In genomic region chr1:165663277-165663676, GRCm38 (mm10) we compare ENCODE assay signal across 8 mouse cellular contexts. TPM values are rescaled to one million over a fixed set of nuclear protein-coding genes. Genes with fewer than 3 reads are reported as not detected.
DNase-seq lines count a peak whose midpoint lies in the region; ATAC-seq and TF ChIP-seq lines count a peak whose summit lies in the region.

No protein-coding gene starts in this region.

- no peaks in the 10 kb centered on the region for H3K9me3 ChIP-seq in kidney, embryonic 14.5 days (ENCODE audit: control insufficient read depth, low read length)
- H3K9me3 ChIP-seq in embryonic facial prominence, embryonic 12.5 days = no peaks in the 10 kb centered on the region
- H3K9me3 ChIP-seq in midbrain, embryonic 14.5 days (ENCODE audit: control insufficient read depth, low read length) = no peaks in the 10 kb centered on the region

- H3K27ac ChIP-seq in cerebellum, adult 2 months (ENCODE audit: insufficient read depth, low read length) = peak overlapping the region; percentile 65; the same call in 1 of the 2 replicates
- H3K27ac ChIP-seq in kidney, embryonic 14.5 days (ENCODE audit: low read depth, low read length) = peak overlapping the region; percentile 12; the same call in 1 of the 2 replicates
- peak overlapping the region; percentile 46; the same call in 1 of the 2 replicates for H3K27ac ChIP-seq in embryonic facial prominence, embryonic 12.5 days
- 0 out of 2 replicates have a peak overlapping the region, but pooled peaks have one; percentile 37 for H3K27ac ChIP-seq in midbrain, embryonic 14.5 days (replicated peaks; ENCODE audit: low read depth, low read length)

- H3K4me2 ChIP-seq in kidney, embryonic 14.5 days (replicated peaks; ENCODE audit: low read depth, low read length) = no peak overlapping the region
- H3K4me2 ChIP-seq in embryonic facial prominence, embryonic 12.5 days (replicated peaks) = no peak overlapping the region
- H3K4me2 ChIP-seq in midbrain, embryonic 14.5 days (ENCODE audit: low read length) = no peak overlapping the region

- no peak for TF ChIP-seq CTCF in cerebellum, adult 2 months (IDR thresholded peaks at IDR 0.05; ENCODE audit: borderline replicate concordance, insufficient read depth, low read depth, low read length)

- DNase-seq in cerebellum, adult 2 months = peak; percentile 18 to 37
- no peak for DNase-seq in kidney, adult 9 months
- DNase-seq in midbrain, embryonic 14.5 days = no peak
- DNase-seq in thymus, postnatal 10 days (ENCODE audit: low spot score in 2 of 2) = no peak
- DNase-seq in lung, postnatal 36 days = no peak

- WGBS in cerebellum, adult 2 months = 79% methylated on average over 16 of the region's 16 CpGs
- 76% methylated on average over 16 of the region's 16 CpGs for WGBS in kidney, embryonic 14.5 days
- 74% methylated on average over 16 of the region's 16 CpGs for WGBS in embryonic facial prominence, embryonic 12.5 days
- 67% methylated on average over 16 of the region's 16 CpGs for WGBS in midbrain, embryonic 14.5 days

- no peak for TF ChIP-seq POLR2A in cerebellum, adult 2 months (IDR thresholded peaks at IDR 0.05; ENCODE audit: borderline replicate concordance, insufficient read depth, low read length)

- H3K36me3 ChIP-seq in kidney, embryonic 14.5 days (ENCODE audit: control insufficient read depth, insufficient read depth, low read length) = peaks cover 16% of the 10 kb centered on the region
- H3K36me3 ChIP-seq in embryonic facial prominence, embryonic 12.5 days = no peaks in the 10 kb centered on the region
- H3K36me3 ChIP-seq in midbrain, embryonic 14.5 days (ENCODE audit: control insufficient read depth, insufficient read depth, low read length) = no peaks in the 10 kb centered on the region

- no peak overlapping the region for H3K4me3 ChIP-seq in cerebellum, adult 2 months (replicated peaks; ENCODE audit: insufficient read depth, low read depth, low read length)
- H3K4me3 ChIP-seq in kidney, embryonic 14.5 days (ENCODE audit: low read length) = no peak overlapping the region
- H3K4me3 ChIP-seq in embryonic facial prominence, embryonic 12.5 days = no peak overlapping the region
- H3K4me3 ChIP-seq in midbrain, embryonic 14.5 days (replicated peaks; ENCODE audit: low read depth, low read length) = no peak overlapping the region

- H3K4me1 ChIP-seq in cerebellum, adult 2 months (ENCODE audit: control insufficient read depth, insufficient read depth, low read length) = peaks cover 14% of the 10 kb centered on the region
- peaks cover 15% of the 10 kb centered on the region for H3K4me1 ChIP-seq in kidney, embryonic 14.5 days (ENCODE audit: control insufficient read depth, insufficient read depth, low read length)
- no peaks in the 10 kb centered on the region; the same call in none of the 2 replicates for H3K4me1 ChIP-seq in embryonic facial prominence, embryonic 12.5 days
- H3K4me1 ChIP-seq in midbrain, embryonic 14.5 days (ENCODE audit: control insufficient read depth, insufficient read depth, low read length) = 0 out of 2 replicates have a peak, but pooled peaks cover 7% of the 10 kb centered on the region

- no peak for ATAC-seq in cerebellum, adult (ENCODE audit: insufficient number of reproducible peaks, low FRiP score, low TSS enrichment)
- ATAC-seq in kidney, embryonic 14.5 days (ENCODE audit: low FRiP score, low TSS enrichment) = no peak
- ATAC-seq in embryonic facial prominence, embryonic 12.5 days (ENCODE audit: insufficient number of reproducible peaks, insufficient read depth, low FRiP score, low TSS enrichment) = no peak
- ATAC-seq in midbrain, embryonic 14.5 days (ENCODE audit: low FRiP score, low TSS enrichment) = no peak

- H3K27me3 ChIP-seq in cerebellum, adult 2 months (ENCODE audit: control insufficient read depth, insufficient read depth, low read length) = no peaks in the 10 kb centered on the region
- H3K27me3 ChIP-seq in kidney, embryonic 14.5 days (ENCODE audit: control insufficient read depth, insufficient read depth, low read length) = no peaks in the 10 kb centered on the region
- H3K27me3 ChIP-seq in embryonic facial prominence, embryonic 12.5 days = no peaks in the 10 kb centered on the region
- no peaks in the 10 kb centered on the region for H3K27me3 ChIP-seq in midbrain, embryonic 14.5 days (ENCODE audit: control insufficient read depth, insufficient read depth, low read length)

- 0 out of 2 replicates have a peak overlapping the region, but pooled peaks have one; percentile 28 for H3K9ac ChIP-seq in kidney, embryonic 14.5 days (ENCODE audit: low read depth, low read length)
- no peak overlapping the region for H3K9ac ChIP-seq in embryonic facial prominence, embryonic 12.5 days
- H3K9ac ChIP-seq in midbrain, embryonic 14.5 days (replicated peaks; ENCODE audit: low read length) = no peak overlapping the region

RNA-seq across cellular contexts. Expression of gene Mpzl1, which starts 28.9 kb away (rescaled TPM):
- 54.5 and 57.0 TPM in 2 replicates for polyA plus RNA-seq in cerebellum, adult 2 months (2012; rRNA removed)
- polyA plus RNA-seq in kidney, embryonic 14.5 days (2014; fragmentation: Nextera tagmentation; extraction: Ambion mirVana) = 196 and 253 TPM in 2 replicates
- 164 and 169 TPM in 2 replicates for polyA plus RNA-seq in embryonic facial prominence, embryonic 12.5 days (2016; fragmentation: Nextera tagmentation; extraction: Ambion mirVana)
- 138 and 159 TPM in 2 replicates for polyA plus RNA-seq in midbrain, embryonic 14.5 days (2014; fragmentation: Nextera tagmentation; extraction: Ambion mirVana)

RNA-seq across cellular contexts. Expression of gene Rcsd1, which starts 46.3 kb away (rescaled TPM):
- polyA plus RNA-seq in cerebellum, adult 2 months (2012; rRNA removed) = 3.8 and 4.6 TPM in 2 replicates
- polyA plus RNA-seq in kidney, embryonic 14.5 days (2014; fragmentation: Nextera tagmentation; extraction: Ambion mirVana) = 29.4 and 44.4 TPM in 2 replicates
- 17.7 and 19.6 TPM in 2 replicates for polyA plus RNA-seq in embryonic facial prominence, embryonic 12.5 days (2016; fragmentation: Nextera tagmentation; extraction: Ambion mirVana)
- 2.5 and 4.7 TPM in 2 replicates for polyA plus RNA-seq in midbrain, embryonic 14.5 days (2014; fragmentation: Nextera tagmentation; extraction: Ambion mirVana)

Comparison
In these comparisons a context has a peak if more than half of its experiments do, and no peak if none do; other contexts are left out.
1. DNase-seq: peak in cerebellum, adult 2 months (2 of 2); none in kidney, adult 9 months (single experiment), midbrain, embryonic 14.5 days (single experiment), thymus, postnatal 10 days (0 of 2) and lung, postnatal 36 days (single experiment).
2. H3K27ac ChIP-seq: peak in every context shown above with its lines; median percentile 65 in cerebellum, adult 2 months; 46 in embryonic facial prominence, embryonic 12.5 days; 37 in midbrain, embryonic 14.5 days; 12 in kidney, embryonic 14.5 days.